Mouse (Mus musculus) cerebellum, adult 2 months (tissue): ENCODE results near the gene Nell1.

ENCODE experiments used
- CTCF ChIP-seq: fragments of 200-500 bp; IDR thresholded peaks from 2 replicates; pipeline ENCODE4 v1.5.1; 2011; ENCODE audit warnings: low read depth, mild to moderate bottlenecking, control low read depth, low read length, moderate library complexity, borderline replicate concordance; ENCODE audit not compliant: insufficient read depth
- POLR2A ChIP-seq: fragments of 200-500 bp; IDR thresholded peaks from 2 replicates; pipeline ENCODE4 v1.6.1; 2011; ENCODE audit warnings: low read length, control low read depth, borderline replicate concordance; ENCODE audit not compliant: insufficient read depth

- no peak for TF ChIP-seq CTCF
- TF ChIP-seq POLR2A = no peak
Measured at GRCm38 (mm10) chr7:50826180-50826579, 851.5 kb downstream of the Nell1 start.
